In genomic region chr17:88597222-88598055, GRCm38 (mm10) we compare ENCODE assay signal across 9 mouse cellular contexts. TPM values are rescaled to one million over a fixed set of nuclear protein-coding genes. Genes with fewer than 3 reads are reported as not detected.
A peak's percentile ranks its signal among the peaks of the same experiment; 100 is the strongest.
DNase-seq lines count a peak whose midpoint lies in the region; ATAC-seq and TF ChIP-seq lines count a peak whose summit lies in the region.
"Had no signal": no experiment of that assay in that cellular context is flagged by ENCODE, and none has a peak within 500 bp of the region (broad histone marks: within the 10 kb centered on the region; RNA-seq: fewer than 3 reads in every experiment).

TSS of gene Ston1 (plus strand) at chr17:88597684.

- H3K36me3 ChIP-seq in CH12.LX (replicated peaks in 1 of 2; ENCODE audit: control insufficient read depth in 1 of 2, insufficient read depth in 1 of 2, low read length in 1 of 2): peaks cover 0 to 2% of the 10 kb centered on the region in 2 experiments
- no peaks in the 10 kb centered on the region for H3K36me3 ChIP-seq in kidney, adult 2 months (ENCODE audit: control insufficient read depth, insufficient read depth, low read length)
- no peaks in the 10 kb centered on the region for H3K36me3 ChIP-seq in liver, postnatal 0 days (replicated peaks; ENCODE audit: insufficient read depth, low read length)

- DNase-seq in CH12.LX (ENCODE audit: extremely low read depth) (no peak), adipocyte (ENCODE audit: low spot score) (peak; percentile 83)
- peak; percentile 73 for DNase-seq in embryo, embryonic 11.5 days (ENCODE audit: low read depth, low spot score)
- peak; percentile 69 for DNase-seq in heart, adult 8-10 months (ENCODE audit: low spot score)
- DNase-seq in kidney, adult 2 months: peak; percentile 82
- peak; percentile 78 for DNase-seq in liver, postnatal 0 days

- H3K79me2 ChIP-seq in CH12.LX (replicated peaks; ENCODE audit: control insufficient read depth, extremely low read depth, insufficient read depth, poor library complexity, severe bottlenecking): no peaks in the 10 kb centered on the region

- no peak for TF ChIP-seq CTCF in CH12.LX (conservative IDR thresholded peaks at IDR 0.05 in 1 of 2, IDR thresholded peaks at IDR 0.05 in 1 of 2; ENCODE audit: low read depth in 2 of 2, low read length in 2 of 2)
- no peak for TF ChIP-seq CTCF in kidney, adult 2 months (conservative IDR thresholded peaks at IDR 0.05; ENCODE audit: insufficient read depth, insufficient read length, low read depth, low read length)
- no peak for TF ChIP-seq CTCF in liver, postnatal 0 days (IDR thresholded peaks at IDR 0.05; ENCODE audit: low read depth)
- TF ChIP-seq CTCF in olfactory bulb, adult 2 months (IDR thresholded peaks at IDR 0.05; ENCODE audit: insufficient read depth, low read depth, low read length): no peak; the same call in 1 of the 2 replicates

- ATAC-seq in liver, postnatal 0 days: peak; percentile 94
- ATAC-seq in monocyte, adult 5-6 weeks (replicated peaks; ENCODE audit: insufficient number of reproducible peaks, low FRiP score, low TSS enrichment, poor library complexity, severe bottlenecking): no peak

- H3K4me2 ChIP-seq in CH12.LX (ENCODE audit: insufficient read depth, low read depth, poor library complexity, severe bottlenecking): peak within 1 kb of the TSS; percentile 47
- peak within 1 kb of the TSS; percentile 85 for H3K4me2 ChIP-seq in liver, postnatal 0 days (ENCODE audit: low read depth, low read length)

- TF ChIP-seq POLR2A in CH12.LX (IDR thresholded peaks at IDR 0.05; ENCODE audit: low read depth, low read length): no peak
- no peak for TF ChIP-seq POLR2A in kidney, adult 2 months (IDR thresholded peaks at IDR 0.05; ENCODE audit: low read depth, low read length)
- no peak for TF ChIP-seq POLR2A in olfactory bulb, adult 2 months (IDR thresholded peaks at IDR 0.05; ENCODE audit: insufficient read depth, low read depth, low read length)

- dilution Hi-C loops in CH12.LX (cut with MboI; ENCODE audit: extremely low pct_ligation_motif_present, extremely low pct_unique_long_range_greater_than_20kb, low sequenced_read_pairs): no loop called here

- H3K9me3 ChIP-seq in CH12.LX (replicated peaks; ENCODE audit: low read length): no peaks in the 10 kb centered on the region
- no peaks in the 10 kb centered on the region for H3K9me3 ChIP-seq in liver, postnatal 0 days (ENCODE audit: low read length)

- WGBS in kidney, adult 2 months: under 1% methylated on average over 41 of the region's 41 CpGs
- WGBS in liver, postnatal 0 days (ENCODE audit: insufficient replicate concordance): 2% methylated on average over 40 of the region's 41 CpGs
- 2% methylated on average over 39 of the region's 41 CpGs for WGBS in olfactory bulb, adult 2 months

- no peaks in the 10 kb centered on the region for H3K27me3 ChIP-seq in CH12.LX (replicated peaks)
- no peaks in the 10 kb centered on the region for H3K27me3 ChIP-seq in kidney, adult 2 months (replicated peaks; ENCODE audit: control insufficient read depth, insufficient read depth, low read length)
- H3K27me3 ChIP-seq in liver, postnatal 0 days (ENCODE audit: insufficient read depth, low read length): no peaks in the 10 kb centered on the region

- no peak within 1 kb of the TSS for H3K27ac ChIP-seq in CH12.LX (ENCODE audit: insufficient read depth, low read depth)
- peak within 1 kb of the TSS; percentile 72 for H3K27ac ChIP-seq in kidney, adult 2 months (ENCODE audit: insufficient read depth, low read depth, low read length)
- peak within 1 kb of the TSS; percentile 74 for H3K27ac ChIP-seq in liver, postnatal 0 days (ENCODE audit: low read depth)
- no peak within 1 kb of the TSS for H3K27ac ChIP-seq in olfactory bulb, adult 2 months (ENCODE audit: insufficient read depth, low read depth, low read length)

- H3K9ac ChIP-seq in CH12.LX (ENCODE audit: insufficient read depth, low read depth): peak within 1 kb of the TSS; percentile 7
- peak within 1 kb of the TSS; percentile 67 for H3K9ac ChIP-seq in liver, postnatal 0 days (replicated peaks)

- peaks cover 18 to 39% of the 10 kb centered on the region in 2 experiments for H3K4me1 ChIP-seq in CH12.LX (ENCODE audit: control insufficient read depth in 1 of 2, insufficient read depth in 2 of 2)
- H3K4me1 ChIP-seq in kidney, adult 2 months (ENCODE audit: control insufficient read depth, insufficient read depth, low read length): peaks cover 3% of the 10 kb centered on the region; the same call in 1 of the 2 replicates
- H3K4me1 ChIP-seq in liver, postnatal 0 days (ENCODE audit: insufficient read depth): peaks cover 12% of the 10 kb centered on the region; the same call in 1 of the 2 replicates
- H3K4me1 ChIP-seq in olfactory bulb, adult 2 months (ENCODE audit: control insufficient read depth, insufficient read depth, low read length): peaks cover 9% of the 10 kb centered on the region

- no peak; the same call in 1 of the 2 replicates for TF ChIP-seq RAD21 in CH12.LX (IDR thresholded peaks at IDR 0.05; ENCODE audit: low read depth, low read length)

- in situ Hi-C loops in CH12.LX (cut with MboI; ENCODE audit: low pct_ligation_motif_present, low pct_unique_long_range_greater_than_20kb, low sequenced_read_pairs): no loop called here

- peak within 1 kb of the TSS; percentile 44 to 60 (median 49) for H3K4me3 ChIP-seq in CH12.LX (replicated peaks in 1 of 3; ENCODE audit: low read depth in 2 of 3, low read length in 2 of 3, poor library complexity in 1 of 3)
- H3K4me3 ChIP-seq in kidney, adult 2 months (ENCODE audit: insufficient read depth, low read depth, low read length): peak within 1 kb of the TSS; percentile 79
- H3K4me3 ChIP-seq in liver, postnatal 0 days (ENCODE audit: low read depth, low read length): peak within 1 kb of the TSS; percentile 58
- peak within 1 kb of the TSS; percentile 48 for H3K4me3 ChIP-seq in olfactory bulb, adult 2 months (ENCODE audit: insufficient read depth, low read depth, low read length)

- TF ChIP-seq EP300 in CH12.LX (IDR thresholded peaks at IDR 0.05; ENCODE audit: low read length): no peak
- no peak for TF ChIP-seq EP300 in liver, postnatal 0 days (IDR thresholded peaks at IDR 0.05; ENCODE audit: low read depth)

TF ChIP-seq in CH12.LX, 34 proteins besides CTCF, POLR2A, EP300 and RAD21:
- TF ChIP-seq TCF12 (IDR thresholded peaks at IDR 0.05; ENCODE audit: low read depth, low read length): peak; percentile 30; the same call in 1 of the 2 replicates
- no peak for TF ChIP-seq TBP (conservative IDR thresholded peaks at IDR 0.05; ENCODE audit: low read depth, low read length)
- TF ChIP-seq GABPA (IDR thresholded peaks at IDR 0.05; ENCODE audit: insufficient replicate concordance, low read depth, low read length): no peak

RNA-seq across cellular contexts. Expression of gene Ston1, which starts in this region (rescaled TPM):
- 0.98 and 1.0 TPM in 2 replicates for total RNA-seq in CH12.LX (2012; rRNA removed)
- 0.31 and 1.1 TPM in 2 replicates for total RNA-seq in CH12.LX (2014; rRNA removed)
- 3.9 and 6.0 TPM in 2 replicates for polyA plus RNA-seq in CH12.LX (2012; ENCODE audit: insufficient read length, low read depth)
- 10 to 100 TPM; 15.0 to 20.7 (median 18.0) TPM for total RNA-seq in heart, adult 8-10 months (2022)
- polyA plus RNA-seq in kidney, adult 2 months (2012; rRNA removed): 22.5 and 25.6 TPM in 2 replicates
- polyA plus RNA-seq in liver, postnatal 0 days (2015; fragmentation: Nextera tagmentation; extraction: Ambion mirVana): 0.70 and 0.99 TPM in 2 replicates
- not detected in 2 replicates for polyA plus RNA-seq in olfactory bulb, adult 2 months (2012; ENCODE audit: insufficient read depth, insufficient read length, low replicate concordance, missing spikeins)
- total RNA-seq in monocyte, adult 5-6 weeks (2017): not detected in 3 replicates
- total RNA-seq: hematopoietic stem cell, adult 5-6 weeks had no signal

Comparison
In these comparisons a context has a peak if more than half of its experiments do, and no peak if none do; other contexts are left out.
1. RNA of gene Ston1 (total RNA-seq): 15.0 to 20.7 TPM in heart, adult 8-10 months; 0.31 to 1.1 TPM in CH12.LX and not detected in monocyte, adult 5-6 weeks; every median in the first group is over 4 times any median in the second.
2. Peak in DNase-seq, ATAC-seq, H3K4me3 ChIP-seq, H3K27ac ChIP-seq, H3K9ac ChIP-seq and H3K4me2 ChIP-seq in liver, postnatal 0 days; RNA of the gene not detected or under 1 TPM.
3. Peak in every context shown above with its lines, with median percentiles within 50 percentile points of each other: H3K4me3 ChIP-seq.